Mouse (Mus musculus): ENCODE measurements around the gene Socs5. TPM values are rescaled to one million over a fixed set of nuclear protein-coding genes. Genes with fewer than 3 reads are reported as not detected.

The Socs5 gene
- polyA plus RNA-seq, 1 experiment from 2014 or later: 20.1 TPM

DNA sequence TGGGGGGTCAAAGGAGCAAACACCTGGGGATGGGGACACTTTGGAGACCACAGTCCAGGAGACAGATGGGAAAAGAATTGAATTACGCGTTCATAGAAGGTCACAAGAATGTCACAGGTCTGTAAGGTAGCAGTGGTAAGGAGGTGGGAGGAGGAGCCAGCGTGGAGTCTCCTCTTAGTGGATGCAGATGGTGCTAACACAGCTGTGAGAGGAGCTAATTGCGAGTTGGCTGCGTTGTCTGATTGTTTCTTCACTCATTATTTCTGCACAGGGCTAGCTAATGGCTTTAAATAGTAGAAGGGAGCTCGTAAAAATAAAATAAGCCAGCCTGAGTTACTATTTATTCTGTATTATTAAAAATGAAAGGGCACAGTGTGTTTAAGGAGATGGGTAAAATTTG is 8.1 kb downstream of the Socs5 start:
- Histone ChIP-seq H3K27ac (replicated peaks; ENCODE audit: low read depth, low read length) (no peak overlapping the region), H3K4me2 (ENCODE audit: low read length) (no peak overlapping the region), H3K4me1 (ENCODE audit: control insufficient read depth, insufficient read depth, low read length) (no peaks in the 10 kb centered on the region), H3K4me3 (replicated peaks; ENCODE audit: low read depth, low read length) (no peak overlapping the region), H3K9ac (replicated peaks; ENCODE audit: low read length) (no peak overlapping the region), H3K36me3 (ENCODE audit: control insufficient read depth, insufficient read depth, low read length) (no peaks in the 10 kb centered on the region), H3K9me3 (ENCODE audit: control insufficient read depth, low read length) (no peaks in the 10 kb centered on the region), H3K27me3 (ENCODE audit: control insufficient read depth, insufficient read depth, low read length) (no peaks in the 10 kb centered on the region)
- DNase-seq (no peak), ATAC-seq (ENCODE audit: low FRiP score, low TSS enrichment) (no peak)
- WGBS: 74% methylated on average over 6 of the region's 6 CpGs

DNA sequence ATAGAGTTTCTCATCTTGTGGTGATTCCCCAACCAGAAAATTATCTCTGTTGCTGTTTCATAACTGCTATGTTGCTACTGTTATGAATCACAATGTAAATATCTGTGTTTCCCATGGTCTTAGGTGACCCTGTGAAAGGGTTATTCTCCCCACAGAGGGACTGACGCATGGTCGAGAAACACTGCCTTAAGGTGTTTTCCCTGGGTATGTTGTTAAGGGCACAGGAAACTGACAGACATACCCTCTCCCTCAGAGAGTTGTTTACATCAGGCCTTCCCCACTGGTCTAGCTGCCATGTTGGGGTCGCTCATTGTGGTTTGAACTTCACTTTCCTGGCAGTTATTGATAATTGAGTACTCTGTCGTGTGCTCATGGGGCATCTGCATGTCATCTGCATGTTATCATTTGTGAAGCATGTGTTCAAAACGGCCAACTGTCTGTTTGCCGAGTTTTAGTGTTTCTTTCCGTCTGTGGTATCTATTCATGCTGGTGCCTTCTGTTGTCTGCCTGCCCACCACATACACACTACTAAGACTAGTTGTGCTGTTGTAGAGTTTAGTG is 11.6 kb downstream of the Socs5 start:
- Histone ChIP-seq H3K9ac (replicated peaks; ENCODE audit: low read length) (no peak overlapping the region), H3K36me3 (ENCODE audit: control insufficient read depth, insufficient read depth, low read length) (0 out of 2 replicates have a peak, but pooled peaks cover 7% of the 10 kb centered on the region), H3K4me3 (replicated peaks; ENCODE audit: low read depth, low read length) (no peak overlapping the region), H3K27ac (replicated peaks; ENCODE audit: low read depth, low read length) (no peak overlapping the region), H3K4me2 (ENCODE audit: low read length) (no peak overlapping the region), H3K4me1 (ENCODE audit: control insufficient read depth, insufficient read depth, low read length) (no peaks in the 10 kb centered on the region), H3K27me3 (ENCODE audit: control insufficient read depth, insufficient read depth, low read length) (no peaks in the 10 kb centered on the region), H3K9me3 (ENCODE audit: control insufficient read depth, low read length) (no peaks in the 10 kb centered on the region)
- DNase-seq (no peak), ATAC-seq (ENCODE audit: low FRiP score, low TSS enrichment) (no peak)
- WGBS: 89% methylated on average over 7 of the region's 7 CpGs

DNA sequence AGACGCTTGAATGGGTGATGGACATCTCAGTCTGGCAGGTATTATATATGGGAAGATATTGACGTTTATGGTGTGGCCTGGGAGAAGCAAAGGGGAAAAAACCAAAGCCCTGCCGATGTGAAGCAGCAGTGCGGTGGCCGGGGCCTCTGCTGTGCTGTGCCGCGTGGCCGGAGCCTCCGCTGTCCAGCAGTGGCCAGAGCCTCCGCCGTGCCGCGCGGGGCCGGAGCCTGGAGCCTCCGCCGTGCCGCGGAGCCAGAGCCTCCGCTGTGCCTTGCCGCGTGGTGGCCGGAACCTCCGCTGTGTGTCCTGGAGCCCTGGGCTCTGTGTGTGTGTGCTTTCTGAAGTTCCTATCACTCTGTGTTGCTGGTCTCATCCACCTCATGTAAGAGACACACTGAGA is 17.9 kb downstream of the Socs5 start:
- Histone ChIP-seq H3K4me2 (ENCODE audit: low read length) (peak overlapping the region; percentile 50), H3K27ac (replicated peaks; ENCODE audit: low read depth, low read length) (no peak overlapping the region), H3K9ac (replicated peaks; ENCODE audit: low read length) (peak overlapping the region; percentile 44; the same call in 1 of the 2 replicates), H3K4me1 (ENCODE audit: control insufficient read depth, insufficient read depth, low read length) (no peaks in the 10 kb centered on the region), H3K9me3 (ENCODE audit: control insufficient read depth, low read length) (0 out of 2 replicates have a peak, but pooled peaks cover 4% of the 10 kb centered on the region), H3K4me3 (replicated peaks; ENCODE audit: low read depth, low read length) (peak overlapping the region; percentile 15; the same call in 1 of the 2 replicates), H3K27me3 (ENCODE audit: control insufficient read depth, insufficient read depth, low read length) (no peaks in the 10 kb centered on the region), H3K36me3 (ENCODE audit: control insufficient read depth, insufficient read depth, low read length) (0 out of 2 replicates have a peak, but pooled peaks cover 10% of the 10 kb centered on the region)
- 46% methylated on average over 24 of the region's 24 CpGs for WGBS
- DNase-seq (peak; percentile 31), ATAC-seq (ENCODE audit: low FRiP score, low TSS enrichment) (no peak)

DNA sequence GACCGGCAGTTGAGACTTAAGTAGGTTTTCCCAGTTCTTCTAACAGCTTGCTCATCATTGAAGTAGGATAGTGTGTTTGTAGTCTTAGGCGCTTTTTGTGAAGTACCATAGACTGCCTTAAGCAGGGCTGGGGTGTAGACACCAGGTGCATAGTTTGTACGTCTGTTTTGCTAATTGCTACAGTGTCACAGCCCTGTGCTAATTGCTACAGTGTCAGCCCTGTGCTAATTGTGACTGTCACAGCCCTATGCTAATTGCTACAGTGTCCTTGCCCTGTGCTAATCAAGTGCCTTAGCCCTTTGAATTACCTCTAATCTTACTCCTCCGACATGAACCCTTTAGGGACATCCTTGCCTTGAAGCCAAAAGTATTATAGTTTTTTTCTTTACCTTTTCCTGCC is 24.8 kb downstream of the Socs5 start:
- no peak overlapping the region for H3K4me3 ChIP-seq (replicated peaks; ENCODE audit: low read depth, low read length)
- 75% methylated on average over 4 of the region's 4 CpGs for WGBS
- no peak overlapping the region for H3K27ac ChIP-seq (replicated peaks; ENCODE audit: low read depth, low read length)
- no peaks in the 10 kb centered on the region for H3K4me1 ChIP-seq (ENCODE audit: control insufficient read depth, insufficient read depth, low read length)
- DNase-seq: no peak
- H3K4me2 ChIP-seq (ENCODE audit: low read length): no peak overlapping the region
- no peaks in the 10 kb centered on the region for H3K27me3 ChIP-seq (ENCODE audit: control insufficient read depth, insufficient read depth, low read length)
- no peak for ATAC-seq (ENCODE audit: low FRiP score, low TSS enrichment)
- no peaks in the 10 kb centered on the region for H3K9me3 ChIP-seq (ENCODE audit: control insufficient read depth, low read length)
- no peak overlapping the region for H3K9ac ChIP-seq (replicated peaks; ENCODE audit: low read length)
- H3K36me3 ChIP-seq (ENCODE audit: control insufficient read depth, insufficient read depth, low read length): peaks cover 17% of the 10 kb centered on the region

DNA sequence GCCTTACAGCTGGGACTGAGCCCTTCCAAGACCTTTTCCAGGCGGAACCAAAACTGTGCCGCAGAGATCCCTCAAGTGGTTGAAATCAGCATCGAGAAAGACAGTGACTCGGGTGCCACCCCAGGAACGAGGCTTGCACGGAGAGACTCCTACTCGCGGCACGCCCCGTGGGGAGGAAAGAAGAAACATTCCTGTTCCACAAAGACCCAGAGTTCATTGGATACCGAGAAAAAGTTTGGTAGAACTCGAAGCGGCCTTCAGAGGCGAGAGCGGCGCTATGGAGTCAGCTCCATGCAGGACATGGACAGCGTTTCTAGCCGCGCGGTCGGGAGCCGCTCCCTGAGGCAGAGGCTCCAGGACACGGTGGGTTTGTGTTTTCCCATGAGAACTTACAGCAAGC is 26.3 kb downstream of the Socs5 start:
- Histone ChIP-seq H3K4me1 (ENCODE audit: control insufficient read depth, insufficient read depth, low read length) (no peaks in the 10 kb centered on the region), H3K9ac (replicated peaks; ENCODE audit: low read length) (no peak overlapping the region), H3K27me3 (ENCODE audit: control insufficient read depth, insufficient read depth, low read length) (no peaks in the 10 kb centered on the region), H3K4me2 (ENCODE audit: low read length) (no peak overlapping the region), H3K27ac (replicated peaks; ENCODE audit: low read depth, low read length) (no peak overlapping the region), H3K4me3 (replicated peaks; ENCODE audit: low read depth, low read length) (no peak overlapping the region), H3K36me3 (ENCODE audit: control insufficient read depth, insufficient read depth, low read length) (peaks cover 17% of the 10 kb centered on the region), H3K9me3 (ENCODE audit: control insufficient read depth, low read length) (no peaks in the 10 kb centered on the region)
- ATAC-seq (ENCODE audit: low FRiP score, low TSS enrichment) (no peak), DNase-seq (no peak)
- 71% methylated on average over 23 of the region's 23 CpGs for WGBS

DNA sequence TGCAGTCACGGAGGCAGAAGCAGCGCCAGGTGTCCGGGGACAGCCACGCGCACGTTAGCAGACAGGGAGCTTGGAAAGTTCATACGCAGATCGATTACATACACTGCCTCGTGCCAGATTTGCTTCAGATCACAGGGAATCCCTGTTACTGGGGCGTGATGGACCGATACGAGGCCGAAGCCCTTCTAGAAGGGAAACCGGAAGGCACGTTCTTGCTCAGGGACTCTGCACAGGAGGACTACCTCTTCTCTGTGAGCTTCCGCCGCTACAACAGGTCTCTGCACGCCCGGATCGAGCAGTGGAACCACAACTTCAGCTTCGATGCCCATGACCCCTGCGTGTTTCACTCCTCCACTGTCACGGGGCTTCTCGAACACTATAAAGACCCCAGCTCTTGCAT is 27.2 kb downstream of the Socs5 start:
- H3K36me3 ChIP-seq (ENCODE audit: control insufficient read depth, insufficient read depth, low read length): peaks cover 17% of the 10 kb centered on the region
- no peaks in the 10 kb centered on the region for H3K27me3 ChIP-seq (ENCODE audit: control insufficient read depth, insufficient read depth, low read length)
- no peaks in the 10 kb centered on the region for H3K9me3 ChIP-seq (ENCODE audit: control insufficient read depth, low read length)
- no peak for DNase-seq
- no peak overlapping the region for H3K4me3 ChIP-seq (replicated peaks; ENCODE audit: low read depth, low read length)
- ATAC-seq (ENCODE audit: low FRiP score, low TSS enrichment): no peak
- H3K27ac ChIP-seq (replicated peaks; ENCODE audit: low read depth, low read length): no peak overlapping the region
- no peak overlapping the region for H3K4me2 ChIP-seq (ENCODE audit: low read length)
- no peak overlapping the region for H3K9ac ChIP-seq (replicated peaks; ENCODE audit: low read length)
- WGBS: 93% methylated on average over 24 of the region's 24 CpGs
- no peaks in the 10 kb centered on the region for H3K4me1 ChIP-seq (ENCODE audit: control insufficient read depth, insufficient read depth, low read length)

DNA sequence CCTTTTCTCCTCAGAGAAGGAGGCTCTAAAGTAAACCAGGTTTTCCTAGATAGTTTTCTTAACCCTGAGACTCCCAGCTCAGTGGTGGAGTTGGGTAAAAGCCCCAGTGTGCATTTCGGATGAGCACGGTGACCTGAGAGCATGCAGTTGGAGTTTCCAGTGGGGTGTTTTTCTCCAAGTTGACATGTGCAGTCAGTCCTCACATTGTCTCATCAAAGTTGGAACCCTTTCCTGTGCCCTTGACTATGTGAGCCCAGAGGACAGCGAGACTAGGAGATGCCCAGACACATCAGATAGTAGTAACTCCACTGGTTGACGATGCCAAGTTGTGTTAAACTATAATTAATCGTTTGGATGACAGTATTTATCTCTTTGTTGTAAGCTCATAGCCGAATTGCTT is 28.3 kb downstream of the Socs5 start:
- Histone ChIP-seq H3K4me2 (ENCODE audit: low read length) (no peak overlapping the region), H3K4me3 (replicated peaks; ENCODE audit: low read depth, low read length) (no peak overlapping the region), H3K9ac (replicated peaks; ENCODE audit: low read length) (no peak overlapping the region), H3K27ac (replicated peaks; ENCODE audit: low read depth, low read length) (no peak overlapping the region), H3K4me1 (ENCODE audit: control insufficient read depth, insufficient read depth, low read length) (no peaks in the 10 kb centered on the region), H3K36me3 (ENCODE audit: control insufficient read depth, insufficient read depth, low read length) (peaks cover 17% of the 10 kb centered on the region), H3K27me3 (ENCODE audit: control insufficient read depth, insufficient read depth, low read length) (no peaks in the 10 kb centered on the region), H3K9me3 (ENCODE audit: control insufficient read depth, low read length) (no peaks in the 10 kb centered on the region)
- DNase-seq (no peak), ATAC-seq (ENCODE audit: low FRiP score, low TSS enrichment) (no peak)
- WGBS: 92% methylated on average over 6 of the region's 6 CpGs

DNA sequence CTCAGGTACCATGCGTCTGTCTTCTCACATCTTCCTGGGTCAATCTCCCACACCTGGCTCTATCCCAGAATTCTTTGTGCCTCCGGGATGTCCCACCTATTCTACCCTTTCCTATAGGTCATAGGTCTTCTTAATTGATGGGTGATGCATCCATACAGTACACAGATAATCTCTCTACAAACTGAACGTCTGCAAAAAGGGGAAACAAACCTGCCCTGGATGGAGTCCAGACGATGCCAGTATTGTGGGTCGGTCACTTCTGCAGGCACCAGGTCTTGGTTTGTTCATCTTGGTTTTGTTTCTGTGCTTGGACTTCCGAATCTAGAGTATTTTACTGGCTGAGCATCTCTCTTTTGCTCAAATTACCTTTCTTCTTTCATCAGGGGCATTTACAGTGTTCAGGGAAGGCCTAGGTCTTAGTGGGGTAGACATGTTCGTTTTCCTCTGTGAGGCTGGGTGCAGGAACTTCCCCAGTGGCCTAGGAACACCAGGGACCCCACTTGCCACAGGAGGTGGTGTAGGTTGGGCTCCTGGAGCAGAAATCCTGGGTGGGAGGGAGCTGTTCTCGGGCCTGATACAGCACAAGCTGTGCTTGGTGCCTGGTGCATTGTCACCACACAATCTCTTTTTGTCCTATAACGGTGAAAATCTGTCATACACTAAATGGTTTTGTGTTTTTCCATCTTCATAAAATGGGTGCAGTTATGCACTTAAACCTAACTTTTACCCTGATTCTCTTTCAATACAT is 33.9 kb downstream of the Socs5 start:
- ATAC-seq (ENCODE audit: low FRiP score, low TSS enrichment) (no peak), DNase-seq (no peak)
- Histone ChIP-seq H3K4me2 (ENCODE audit: low read length) (no peak overlapping the region), H3K27ac (replicated peaks; ENCODE audit: low read depth, low read length) (no peak overlapping the region), H3K4me3 (replicated peaks; ENCODE audit: low read depth, low read length) (no peak overlapping the region), H3K27me3 (ENCODE audit: control insufficient read depth, insufficient read depth, low read length) (no peaks in the 10 kb centered on the region), H3K9me3 (ENCODE audit: control insufficient read depth, low read length) (no peaks in the 10 kb centered on the region), H3K4me1 (ENCODE audit: control insufficient read depth, insufficient read depth, low read length) (no peaks in the 10 kb centered on the region), H3K9ac (replicated peaks; ENCODE audit: low read length) (no peak overlapping the region), H3K36me3 (ENCODE audit: control insufficient read depth, insufficient read depth, low read length) (no peaks in the 10 kb centered on the region)
- WGBS: 86% methylated on average over 9 of the region's 9 CpGs

DNA sequence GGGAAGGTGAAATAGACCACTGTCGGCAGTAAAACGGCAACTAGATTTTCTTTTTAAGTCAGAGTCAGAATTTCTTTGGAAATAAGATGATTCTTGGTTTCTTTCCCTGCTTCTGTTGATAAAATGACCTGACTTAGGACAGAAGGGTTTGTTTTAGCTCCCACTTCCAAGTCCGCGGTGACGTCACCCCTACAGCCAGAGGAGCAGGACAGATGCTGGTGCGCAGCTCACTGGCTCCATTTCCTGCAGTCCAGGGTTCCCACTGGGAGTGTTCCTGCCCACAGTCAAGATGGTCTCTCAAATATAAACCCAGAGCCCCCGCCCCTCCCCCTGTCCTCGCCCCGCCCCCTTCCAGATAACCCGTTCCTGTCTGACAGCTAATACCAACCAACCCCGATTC is 34.8 kb downstream of the Socs5 start:
- no peak overlapping the region for H3K4me3 ChIP-seq (replicated peaks; ENCODE audit: low read depth, low read length)
- no peaks in the 10 kb centered on the region for H3K4me1 ChIP-seq (ENCODE audit: control insufficient read depth, insufficient read depth, low read length)
- no peaks in the 10 kb centered on the region for H3K27me3 ChIP-seq (ENCODE audit: control insufficient read depth, insufficient read depth, low read length)
- no peaks in the 10 kb centered on the region for H3K36me3 ChIP-seq (ENCODE audit: control insufficient read depth, insufficient read depth, low read length)
- H3K9ac ChIP-seq (replicated peaks; ENCODE audit: low read length): no peak overlapping the region
- no peaks in the 10 kb centered on the region for H3K9me3 ChIP-seq (ENCODE audit: control insufficient read depth, low read length)
- ATAC-seq (ENCODE audit: low FRiP score, low TSS enrichment) (no peak), DNase-seq (peak; percentile 15)
- WGBS: 69% methylated on average over 11 of the region's 11 CpGs
- no peak overlapping the region for H3K4me2 ChIP-seq (ENCODE audit: low read length)
- H3K27ac ChIP-seq (replicated peaks; ENCODE audit: low read depth, low read length): no peak overlapping the region

Data from midbrain, embryonic 14.5 days (tissue).